Mouse (Mus musculus) limb, embryonic 10.5 days (tissue): ENCODE results near the gene Vmn1r217. TPM values are rescaled to one million over a fixed set of nuclear protein-coding genes. Genes with fewer than 3 reads are reported as not detected.
"Not testable (repeated sequence)": the region's sequence is repeated elsewhere in the genome, so short reads cannot be mapped to it uniquely, and the experiment has no call there.

Source experiments
- DNase-seq: peaks from one replicate; pipeline ENCODE4 v3.0.0-alpha.2; 2017; ENCODE audit warnings: low spot score
- H3K27ac ChIP-seq: fragments of 300-500 bp; sonication (generic); 2 replicates; pipeline ENCODE4 v1.5.1; 2016; ENCODE audit warnings: mild to moderate bottlenecking
- H3K27me3 ChIP-seq: fragments of 300-500 bp; sonication (generic); 2 replicates; pipeline ENCODE4 v1.6.1; 2016; ENCODE audit warnings: low read depth, mild to moderate bottlenecking; ENCODE audit not compliant: poor library complexity, severe bottlenecking
- H3K36me3 ChIP-seq: fragments of 300-500 bp; sonication (generic); 2 replicates; pipeline ENCODE4 v1.6.1; 2016; ENCODE audit warnings: mild to moderate bottlenecking, moderate library complexity
- H3K4me1 ChIP-seq: fragments of 300-500 bp; sonication (generic); 2 replicates; pipeline ENCODE4 v1.6.1; 2016
- H3K4me3 ChIP-seq: fragments of 300-500 bp; sonication (generic); 2 replicates; pipeline ENCODE4 v1.5.1; 2016; ENCODE audit warnings: mild to moderate bottlenecking, moderate library complexity
- H3K9me3 ChIP-seq: fragments of 300-500 bp; sonication (generic); replicated peaks from 2 replicates; pipeline ENCODE4 v1.6.1; 2016; ENCODE audit warnings: mild to moderate bottlenecking
- WGBS: fragments of 180-500 bp; shearing (Covaris S2); methylation state at CpG from one replicate; pipeline ENCODE4 v1.1.7; 2016; 5-methylcytosine and 5-hydroxymethylcytosine counted together
- polyA plus RNA-seq: library from polyadenylated mRNA; unstranded; fragments of >200 nt; fragmentation: Nextera tagmentation; extraction: Ambion mirVana; gene quantifications from 2 replicates; pipeline ENCODE4 v1.2.1, GENCODE M21; 2016

Vmn1r217 gene
- not detected in 2 replicates for polyA plus RNA-seq

GRCm38 (mm10) chr13:23118126-23118525 lies at the start of gene Vmn1r217:
Gene Vmn1r217 (minus strand): TSS chr13:23118226.
- not testable (repeated sequence) for H3K27ac ChIP-seq, H3K9me3 ChIP-seq, H3K4me1 ChIP-seq, DNase-seq, H3K27me3 ChIP-seq, H3K36me3 ChIP-seq, H3K4me3 ChIP-seq
- WGBS = 84% methylated on average over 1 of the region's 1 CpGs

GRCm38 (mm10) chr13:23166471-23166870 lies 48.4 kb upstream of the Vmn1r217 start:
- not testable (repeated sequence) for H3K27ac ChIP-seq, H3K9me3 ChIP-seq, DNase-seq, H3K4me1 ChIP-seq, H3K27me3 ChIP-seq, H3K4me3 ChIP-seq, H3K36me3 ChIP-seq
- WGBS = 86% methylated on average over 4 of the region's 4 CpGs

GRCm38 (mm10) chr13:23159012-23159411 lies 41.0 kb upstream of the Vmn1r217 start, which contains the start of gene Vmn1r219:
Gene Vmn1r219 (plus strand): TSS chr13:23159312.
- no peaks in the 10 kb centered on the region for H3K27me3 ChIP-seq
- H3K36me3 ChIP-seq = no peaks in the 10 kb centered on the region
- H3K4me3 ChIP-seq = no peak within 1 kb of the TSS
- no peaks in the 10 kb centered on the region for H3K4me1 ChIP-seq
- WGBS = 82% methylated on average over 4 of the region's 4 CpGs
- no peaks in the 10 kb centered on the region for H3K9me3 ChIP-seq
- no peak for DNase-seq
- H3K27ac ChIP-seq = no peak within 1 kb of the TSS

- Histone ChIP-seq H3K27ac (no peak overlapping the region), H3K9me3 (no peaks in the 10 kb centered on the region), H3K36me3 (no peaks in the 10 kb centered on the region), H3K4me3 (no peak overlapping the region), H3K4me1 (no peaks in the 10 kb centered on the region), H3K27me3 (no peaks in the 10 kb centered on the region)
- 78% methylated on average over 3 of the region's 3 CpGs for WGBS
- no peak for DNase-seq
Observed at GRCm38 (mm10) chr13:23157848-23158247, 39.8 kb upstream of the Vmn1r217 start.

- H3K4me3 ChIP-seq = no peak overlapping the region
- H3K9me3 ChIP-seq = no peaks in the 10 kb centered on the region
- DNase-seq = no peak
- 91% methylated on average over 2 of the region's 2 CpGs for WGBS
- no peaks in the 10 kb centered on the region for H3K27me3 ChIP-seq
- H3K36me3 ChIP-seq = no peaks in the 10 kb centered on the region
- no peaks in the 10 kb centered on the region for H3K4me1 ChIP-seq
- no peak overlapping the region for H3K27ac ChIP-seq
Observed at GRCm38 (mm10) chr13:23138880-23139279, 20.9 kb upstream of the Vmn1r217 start.

- 76% methylated on average over 1 of the region's 1 CpGs for WGBS
- no peak overlapping the region for H3K4me3 ChIP-seq
- H3K36me3 ChIP-seq = no peaks in the 10 kb centered on the region
- no peaks in the 10 kb centered on the region for H3K4me1 ChIP-seq
- H3K27me3 ChIP-seq = no peaks in the 10 kb centered on the region
- no peaks in the 10 kb centered on the region for H3K9me3 ChIP-seq
- H3K27ac ChIP-seq = no peak overlapping the region
- DNase-seq = no peak
Observed at GRCm38 (mm10) chr13:23133501-23133900, 15.5 kb upstream of the Vmn1r217 start.

GRCm38 (mm10) chr13:23133099-23133498 lies 15.1 kb upstream of the Vmn1r217 start, which contains the start of gene Vmn1r218:
Gene Vmn1r218 (plus strand): TSS chr13:23133155.
- H3K9me3 ChIP-seq = no peaks in the 10 kb centered on the region
- DNase-seq = no peak
- 75% methylated on average over 3 of the region's 3 CpGs for WGBS
- H3K4me1 ChIP-seq = no peaks in the 10 kb centered on the region
- H3K4me3 ChIP-seq = no peak within 1 kb of the TSS
- H3K27ac ChIP-seq = no peak within 1 kb of the TSS
- no peaks in the 10 kb centered on the region for H3K36me3 ChIP-seq
- no peaks in the 10 kb centered on the region for H3K27me3 ChIP-seq

GRCm38 (mm10) chr13:23120611-23121010 lies 2.6 kb upstream of the Vmn1r217 start:
- H3K4me1 ChIP-seq = no peaks in the 10 kb centered on the region
- H3K9me3 ChIP-seq = no peaks in the 10 kb centered on the region
- no peak for DNase-seq
- H3K36me3 ChIP-seq = no peaks in the 10 kb centered on the region
- H3K27me3 ChIP-seq = no peaks in the 10 kb centered on the region
- 95% methylated on average over 2 of the region's 2 CpGs for WGBS
- no peak overlapping the region for H3K4me3 ChIP-seq
- no peak overlapping the region for H3K27ac ChIP-seq

- Histone ChIP-seq H3K36me3 (no peaks in the 10 kb centered on the region), H3K4me1 (no peaks in the 10 kb centered on the region), H3K27ac (no peak overlapping the region), H3K4me3 (no peak overlapping the region), H3K9me3 (no peaks in the 10 kb centered on the region), H3K27me3 (no peaks in the 10 kb centered on the region)
- no peak for DNase-seq
- WGBS = 93% methylated on average over 4 of the region's 4 CpGs
Observed at GRCm38 (mm10) chr13:23094386-23094785, 23.6 kb downstream of the Vmn1r217 start.

- Histone ChIP-seq H3K36me3 (no peaks in the 10 kb centered on the region), H3K27ac (no peak overlapping the region), H3K9me3 (no peaks in the 10 kb centered on the region), H3K4me1 (no peaks in the 10 kb centered on the region), H3K27me3 (no peaks in the 10 kb centered on the region), H3K4me3 (no peak overlapping the region)
- DNase-seq = no peak
- 94% methylated on average over 2 of the region's 2 CpGs for WGBS
Observed at GRCm38 (mm10) chr13:23069312-23069711, 48.7 kb downstream of the Vmn1r217 start.

- DNase-seq = no peak
- H3K27ac ChIP-seq = no peak within 1 kb of the TSS
- H3K36me3 ChIP-seq = no peaks in the 10 kb centered on the region
Observed at GRCm38 (mm10) chr13:23067725-23068124, 50.3 kb downstream of the Vmn1r217 start, which contains the start of gene Vmn1r215. Gene Vmn1r215 (plus strand): TSS chr13:23068025.

GRCm38 (mm10) chr13:23057778-23058177 lies 60.2 kb downstream of the Vmn1r217 start:
- no peak overlapping the region for H3K27ac ChIP-seq
- 70% methylated on average over 1 of the region's 1 CpGs for WGBS
- DNase-seq = no peak
- no peaks in the 10 kb centered on the region for H3K4me1 ChIP-seq
- no peaks in the 10 kb centered on the region for H3K9me3 ChIP-seq
- no peak overlapping the region for H3K4me3 ChIP-seq
- no peaks in the 10 kb centered on the region for H3K36me3 ChIP-seq
- H3K27me3 ChIP-seq = no peaks in the 10 kb centered on the region

More at GRCm38 (mm10) chr13:23067725-23068124, 50.3 kb downstream of the Vmn1r217 start, which contains the start of gene Vmn1r215:
- Histone ChIP-seq H3K9me3 (no peaks in the 10 kb centered on the region), H3K4me3 (no peak within 1 kb of the TSS), H3K27me3 (no peaks in the 10 kb centered on the region), H3K4me1 (no peaks in the 10 kb centered on the region)
- WGBS = 87% methylated on average over 1 of the region's 1 CpGs
